Mouse (Mus musculus) WW6 (cell line): ENCODE measurements around the gene Tmem110.
A peak's percentile ranks its signal among the peaks of the same experiment; 100 is the strongest.

Experiments used
- DNase-seq: peaks from one replicate; pipeline ENCODE4 v3.0.0-alpha.2; 2013; ENCODE audit warnings: low read depth, low spot score

Gene Tmem110

DNA sequence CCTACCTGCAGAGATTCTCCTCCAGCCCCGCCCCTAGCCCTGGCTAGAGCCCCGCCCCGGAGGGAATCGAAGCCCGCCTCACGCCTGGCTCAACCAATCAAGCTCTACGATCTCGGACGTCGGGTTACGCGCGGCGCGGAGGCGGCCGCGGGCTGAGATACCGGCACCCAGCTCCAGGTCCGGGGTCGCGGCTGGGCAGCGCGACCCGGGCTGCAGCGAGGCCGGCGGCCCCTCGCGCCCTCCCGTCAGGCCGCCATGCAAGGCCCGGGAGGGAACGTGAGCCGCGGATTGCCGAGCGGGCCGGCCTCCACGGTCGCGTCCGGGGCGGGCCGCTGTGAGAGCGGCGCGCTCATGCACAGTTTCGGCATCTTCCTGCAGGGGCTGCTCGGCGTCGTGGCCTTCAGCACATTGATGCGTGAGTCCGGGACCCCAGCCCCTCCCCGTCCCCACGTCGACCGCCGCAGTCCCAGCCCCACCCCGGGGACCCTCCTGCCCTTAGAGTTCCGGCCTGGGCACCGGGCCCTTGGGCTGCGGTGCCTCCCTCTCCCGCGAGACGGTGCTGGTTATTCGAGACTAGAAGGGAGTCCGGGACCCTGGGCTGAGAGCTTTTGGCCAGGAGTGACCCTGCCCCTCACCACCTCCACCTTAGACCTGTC lies at the start of gene Tmem110:
Gene Tmem110 (plus strand): TSS at position 115 of the 656 bp plus-strand sequence.
- peak; percentile 71 for DNase-seq

DNA sequence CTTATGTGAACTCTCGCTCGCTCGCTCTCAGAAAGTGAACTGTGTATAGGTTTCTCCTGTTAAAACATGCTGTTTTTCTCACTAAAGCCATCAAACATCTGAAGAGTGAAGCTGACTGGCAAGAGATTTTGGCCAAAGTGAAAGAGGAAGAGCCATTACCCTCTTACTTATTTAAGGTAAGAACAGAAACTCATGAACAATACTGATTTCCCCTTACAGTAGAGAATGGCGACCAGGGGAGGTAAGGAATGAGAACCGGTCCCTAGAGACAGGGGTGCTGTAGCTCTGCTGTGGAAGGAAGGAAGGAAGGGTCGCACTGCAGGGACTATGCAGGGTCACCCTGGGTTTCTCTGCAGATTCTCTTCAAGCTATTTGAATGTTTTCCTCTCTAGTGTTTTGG lies 40.8 kb upstream of the Tmem110 start:
- DNase-seq, result no peak

- no peak for DNase-seq
Observed at GRCm38 (mm10) chr14:30789471-30789870, 35.9 kb upstream of the Tmem110 start.

DNA sequence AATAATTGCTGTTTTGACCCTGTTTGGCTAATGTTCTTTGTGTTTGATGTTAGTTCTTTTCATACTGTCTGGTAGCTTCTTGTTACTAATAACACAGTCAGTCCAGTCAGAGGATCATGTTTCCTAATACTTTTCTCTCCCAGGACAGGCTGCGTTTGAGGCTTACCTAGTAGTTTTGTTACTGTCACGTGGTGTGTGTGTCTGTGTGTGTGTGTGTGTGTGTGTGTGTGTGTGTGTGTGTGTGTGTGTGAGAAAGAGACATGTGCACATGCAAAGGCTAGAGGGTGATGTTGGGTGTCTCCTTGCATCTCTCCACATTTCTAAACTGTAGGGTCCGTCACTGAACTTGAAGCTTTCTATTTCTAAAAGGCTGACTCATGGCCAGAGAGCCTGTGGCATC lies 32.5 kb upstream of the Tmem110 start:
- no peak for DNase-seq

GRCm38 (mm10) chr14:30801756-30802155 lies 23.6 kb upstream of the Tmem110 start:
- DNase-seq, result no peak

- DNase-seq, result no peak
Observed at GRCm38 (mm10) chr14:30821136-30821535, 4.3 kb upstream of the Tmem110 start.

- DNase-seq, result no peak
Observed at GRCm38 (mm10) chr14:30824456-30824995, 864 bp upstream of the Tmem110 start.

- DNase-seq, result no peak
Observed at GRCm38 (mm10) chr14:30825021-30825475, 342 bp upstream of the Tmem110 start.

DNA sequence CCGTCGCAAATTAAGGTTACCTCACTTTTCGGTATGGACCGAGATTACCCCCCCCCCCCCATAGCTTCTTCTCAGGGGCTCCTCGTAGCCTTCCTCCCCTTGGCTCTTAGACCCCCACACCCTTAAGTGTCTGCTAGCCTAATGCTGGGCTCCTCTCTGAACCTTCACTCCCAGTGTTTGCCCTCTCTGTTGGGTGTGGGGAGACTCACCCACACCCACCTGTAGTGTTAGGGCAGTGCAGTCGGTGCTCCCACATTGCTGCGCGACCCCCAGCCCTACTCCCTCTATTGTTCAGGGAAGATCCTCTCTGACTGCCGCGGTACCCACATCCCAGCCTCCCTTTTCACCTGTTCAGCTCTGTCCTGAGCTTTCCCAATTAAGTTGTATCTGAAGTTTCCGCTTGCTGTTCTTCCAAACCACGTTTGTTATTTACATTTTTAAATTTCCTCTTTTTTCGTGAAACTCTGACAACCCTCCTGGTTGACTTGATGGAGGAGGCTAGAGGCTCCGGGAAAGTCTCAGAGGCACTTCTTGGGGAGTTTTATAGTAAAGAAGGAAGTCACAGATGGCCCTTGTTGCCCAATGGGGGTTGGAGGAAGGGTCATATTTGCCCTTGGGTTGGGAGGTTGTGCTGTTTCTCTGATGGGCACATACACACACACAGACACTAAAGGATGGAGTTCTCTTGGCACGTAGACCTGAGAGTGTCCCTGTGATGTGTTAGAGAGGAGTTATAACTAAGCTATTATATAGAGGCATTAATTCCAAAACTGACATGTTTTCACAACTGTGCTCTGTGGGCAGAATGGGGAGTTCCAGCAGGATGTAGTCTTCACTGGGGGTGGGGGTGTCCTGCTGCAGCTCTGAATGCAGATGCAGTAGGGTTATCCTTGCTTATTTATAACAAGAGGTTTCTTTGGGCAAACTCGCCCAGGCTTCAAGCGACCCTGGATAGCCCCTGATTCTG lies 1.1 kb downstream of the Tmem110 start:
- DNase-seq, result no peak

DNA sequence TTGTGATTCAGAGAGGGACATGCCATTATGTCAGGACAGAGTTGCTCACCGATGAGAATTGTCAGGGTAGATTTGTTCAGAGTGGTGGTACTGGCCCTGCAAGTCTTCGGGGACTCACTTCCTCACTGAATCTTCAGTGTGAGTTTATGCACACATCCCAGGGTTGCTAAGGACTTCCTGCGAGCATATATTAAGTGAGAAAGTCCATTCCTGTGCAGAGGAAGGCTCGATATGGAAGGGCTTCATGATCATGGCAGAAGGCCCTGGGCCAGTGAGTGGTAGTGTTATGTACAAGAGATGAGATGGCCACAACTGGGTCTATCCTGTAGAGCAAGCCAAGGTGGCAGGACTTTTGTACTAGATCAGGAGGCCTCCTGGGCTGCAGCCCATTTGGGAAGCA lies 2.1 kb downstream of the Tmem110 start:
- DNase-seq, result no peak

- no peak for DNase-seq
Observed at GRCm38 (mm10) chr14:30828077-30828476, 2.7 kb downstream of the Tmem110 start.

- DNase-seq, result no peak
Observed at GRCm38 (mm10) chr14:30828635-30829460, 3.5 kb downstream of the Tmem110 start.

DNA sequence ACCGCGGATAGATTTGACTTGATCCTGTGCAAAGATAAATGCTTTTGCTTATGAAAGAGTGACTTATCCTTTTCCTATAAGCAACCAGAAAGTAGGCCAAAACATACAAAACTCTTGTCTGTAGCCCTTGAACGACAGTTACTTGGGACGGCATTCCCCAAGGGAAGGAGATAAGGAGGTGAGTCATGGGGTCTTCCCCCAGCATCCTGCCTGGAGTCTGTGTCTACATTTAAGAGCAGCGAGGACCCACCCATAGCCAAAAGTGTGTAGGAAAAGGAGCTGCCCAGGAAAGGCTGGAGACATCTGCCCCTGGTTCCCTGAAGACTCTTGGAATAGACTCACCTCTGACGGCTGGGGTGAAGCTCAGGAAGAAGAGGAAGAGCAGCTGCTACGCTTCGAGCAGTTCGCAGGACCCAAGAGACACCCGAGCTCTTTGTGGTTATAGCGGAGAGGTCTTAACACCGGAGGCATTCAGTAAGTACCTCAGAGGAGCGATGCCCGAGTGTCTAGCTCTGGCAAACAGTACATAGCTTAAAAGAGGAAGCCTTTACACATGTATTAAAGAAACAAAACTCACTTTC lies 12.1 kb downstream of the Tmem110 start:
- DNase-seq, result no peak

DNA sequence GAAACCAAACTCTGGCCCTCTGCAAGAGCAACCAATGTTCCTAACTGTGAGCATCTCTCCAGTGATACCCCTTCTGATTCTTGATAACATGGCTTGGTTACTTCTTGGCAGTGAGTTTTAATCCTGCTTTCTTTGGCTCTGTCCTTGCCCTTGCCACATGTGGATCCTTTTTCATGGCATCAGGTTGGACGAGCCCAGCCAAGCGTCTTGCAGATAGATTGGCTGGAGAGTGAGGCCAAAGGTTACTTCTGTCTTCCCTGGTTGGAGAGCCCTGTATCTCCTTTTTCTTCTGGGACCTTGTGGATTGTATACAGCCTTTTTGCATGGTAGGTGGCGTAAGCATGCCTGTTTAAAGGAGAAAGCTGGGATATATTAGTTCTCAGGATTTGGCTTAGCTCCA lies 18.3 kb downstream of the Tmem110 start:
- DNase-seq, result no peak

DNA sequence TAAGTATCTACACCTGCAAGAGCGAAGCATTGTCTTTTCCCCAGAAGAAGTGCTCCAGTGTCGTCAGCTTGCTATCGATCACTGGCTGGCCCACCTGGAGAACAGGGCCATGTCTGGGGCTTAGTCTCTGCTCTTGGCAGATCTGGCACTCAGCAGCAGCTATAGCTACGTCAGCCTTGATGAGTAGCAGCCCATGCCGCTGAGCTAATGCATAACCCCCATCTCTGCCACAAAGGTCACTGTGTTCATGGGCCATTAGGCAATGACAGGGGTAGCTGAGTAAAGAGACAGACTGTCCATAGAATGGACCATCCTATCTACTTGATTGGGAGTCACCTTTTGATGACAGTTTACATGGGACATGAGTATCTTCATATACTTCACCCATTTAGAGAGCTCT lies 25.1 kb downstream of the Tmem110 start:
- no peak for DNase-seq

- no peak for DNase-seq
Observed at GRCm38 (mm10) chr14:30852325-30852724, 26.9 kb downstream of the Tmem110 start.

DNA sequence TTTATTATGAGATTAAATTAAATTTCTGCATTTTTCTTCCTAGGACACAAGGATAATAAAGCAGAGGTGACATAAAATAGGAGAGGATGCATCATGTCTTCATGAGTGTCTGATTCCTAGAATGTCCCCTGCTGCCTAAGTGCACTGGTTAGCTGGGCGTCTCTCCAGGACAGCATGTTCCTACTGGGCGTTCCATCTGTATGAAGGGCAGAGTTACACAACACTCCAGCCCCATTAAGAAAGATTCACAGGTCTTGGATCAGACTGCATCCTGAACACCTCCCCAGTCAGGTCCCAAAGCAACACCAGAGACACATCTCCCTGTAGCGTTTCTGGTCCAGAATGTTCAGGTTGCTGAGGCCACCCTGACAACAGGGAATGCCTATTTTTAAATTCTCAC lies 29.9 kb downstream of the Tmem110 start:
- DNase-seq, result no peak

- no peak for DNase-seq
Observed at GRCm38 (mm10) chr14:30856885-30857507, 31.6 kb downstream of the Tmem110 start.

DNA sequence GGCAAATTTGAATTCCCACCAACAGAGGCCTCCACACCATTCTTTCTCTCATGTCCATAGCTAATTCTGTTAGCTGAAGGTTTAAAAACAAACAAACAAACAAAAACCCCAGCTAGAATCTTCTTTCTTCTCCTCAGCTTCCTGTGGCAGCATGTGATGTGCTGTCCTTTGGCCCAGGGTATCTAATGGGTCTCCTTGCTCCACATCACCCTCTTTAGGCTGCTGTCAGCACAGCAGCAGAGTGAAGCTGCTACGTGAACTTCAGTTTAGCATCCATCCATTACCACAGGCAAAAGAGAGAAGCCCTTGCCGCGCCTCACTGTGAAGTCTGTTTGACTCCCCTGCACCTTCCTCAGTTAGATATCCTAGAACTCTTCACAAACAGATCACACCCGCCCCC lies 32.6 kb downstream of the Tmem110 start:
- no peak for DNase-seq

GRCm38 (mm10) chr14:30861421-30862125 lies 36.2 kb downstream of the Tmem110 start:
- no peak for DNase-seq
